Mouse (Mus musculus): Measurements from ENCODE around the gene Mfge8.

The Mfge8 gene

GRCm38 (mm10) chr7:79130385-79130784, 18.5 kb downstream of the Mfge8 start:
- in situ Hi-C loops (cut with MseI, MboI): no loop called here

DNA sequence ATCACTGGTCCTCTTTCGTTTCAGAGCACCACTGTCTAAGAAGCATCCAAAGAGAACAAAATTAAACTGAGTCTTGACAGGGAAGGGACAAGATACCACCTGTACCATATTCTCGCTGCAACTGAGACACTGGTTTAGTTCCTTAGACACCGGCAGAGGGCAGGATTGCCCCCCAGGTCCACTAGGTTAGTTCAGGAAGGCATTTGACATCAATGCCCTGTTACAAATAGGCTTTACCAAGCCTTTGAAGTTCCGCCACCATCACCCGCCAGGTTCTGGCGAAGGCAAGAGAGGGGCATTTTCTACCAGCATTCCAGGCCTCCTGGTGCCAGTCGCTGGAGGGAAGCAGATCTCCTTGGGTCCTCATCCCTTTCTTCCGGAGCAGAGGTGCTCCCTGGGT, 19.0 kb downstream of the Mfge8 start:
- in situ Hi-C loops (cut with MseI, MboI): no loop called here

- in situ Hi-C loops (cut with MseI, MboI): no loop called here
Observed at GRCm38 (mm10) chr7:79123465-79123864, 25.4 kb downstream of the Mfge8 start.

DNA sequence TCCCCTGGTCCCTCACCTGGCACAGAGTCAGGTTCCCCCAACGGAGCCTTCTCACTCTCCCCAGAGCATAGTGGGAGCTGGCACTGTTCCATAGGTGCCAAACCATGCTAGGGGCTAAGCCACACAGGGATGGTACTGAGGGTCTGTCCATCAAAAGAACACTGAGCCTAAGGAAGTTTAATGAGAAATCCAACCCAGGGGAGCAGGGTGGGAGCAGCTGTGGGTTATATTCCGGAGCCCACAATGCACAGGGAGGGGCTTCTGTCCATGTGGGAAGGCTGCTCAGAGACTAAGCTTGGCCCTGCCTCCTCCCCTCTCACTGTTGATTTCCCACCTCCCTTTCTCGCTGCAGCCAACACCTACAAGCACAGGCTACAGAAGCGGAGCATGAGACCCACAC, 35.0 kb downstream of the Mfge8 start:
- in situ Hi-C loops (cut with MseI, MboI): no loop called here

GRCm38 (mm10) chr7:79096492-79096891, 52.4 kb downstream of the Mfge8 start:
- in situ Hi-C loops (cut with MseI, MboI): no loop called here

DNA sequence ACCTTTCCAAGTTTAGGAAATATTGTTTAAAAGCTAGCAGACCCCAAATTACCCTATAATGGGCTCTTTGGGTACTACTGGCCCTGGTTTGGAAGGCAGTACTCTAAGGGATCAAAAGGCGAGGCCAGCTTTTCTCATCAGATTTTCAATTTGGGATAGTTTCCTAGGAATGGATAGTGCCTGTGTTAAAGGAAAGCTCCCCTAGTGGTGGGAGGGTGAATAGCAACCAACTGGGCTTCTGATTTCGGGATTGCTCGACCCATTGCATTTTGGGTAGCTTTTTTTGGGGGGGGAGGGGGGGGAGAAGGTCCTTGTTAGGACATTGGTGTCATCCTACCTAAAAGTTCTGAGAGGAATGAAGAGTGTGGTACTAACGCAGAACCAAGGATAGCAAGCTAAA, 59.7 kb downstream of the Mfge8 start:
- in situ Hi-C loops (cut with MseI, MboI): no loop called here
